Mouse (Mus musculus) cerebellum, postnatal 4 days (tissue): ENCODE results near the gene Olfr1180.
"Not testable (repeated sequence)": the region's sequence is repeated elsewhere in the genome, so short reads cannot be mapped to it uniquely, and the experiment has no call there.

Experiments
- DNase-seq, 2 experiments: peaks; one replicate each; pipeline ENCODE4 v3.0.0; 2022; ENCODE audit warnings: low spot score in 2 of 2, mixed read lengths in 1 of 2

The Olfr1180 gene

DNA sequence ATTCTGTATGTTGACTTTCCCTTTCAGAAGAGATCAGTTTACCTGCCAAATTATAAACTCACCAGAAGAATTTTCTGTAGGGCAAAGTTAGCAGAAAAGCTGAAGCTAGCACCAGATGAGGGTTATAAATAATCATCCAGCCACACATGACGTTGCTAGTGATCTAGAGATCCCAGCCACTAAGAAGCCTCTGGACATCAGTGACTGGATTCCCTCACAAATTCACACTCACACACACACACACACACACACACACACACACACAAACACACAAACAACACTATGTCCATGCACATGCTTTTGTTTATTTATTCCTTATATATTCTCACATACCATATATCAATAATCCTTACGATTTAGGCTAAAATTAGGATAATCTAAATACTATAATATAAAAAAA is at the start of gene Olfr1180:
Olfr1180 (minus strand) TSS at position 101 of the 400 bp plus-strand sequence.
- DNase-seq = no peak

DNA sequence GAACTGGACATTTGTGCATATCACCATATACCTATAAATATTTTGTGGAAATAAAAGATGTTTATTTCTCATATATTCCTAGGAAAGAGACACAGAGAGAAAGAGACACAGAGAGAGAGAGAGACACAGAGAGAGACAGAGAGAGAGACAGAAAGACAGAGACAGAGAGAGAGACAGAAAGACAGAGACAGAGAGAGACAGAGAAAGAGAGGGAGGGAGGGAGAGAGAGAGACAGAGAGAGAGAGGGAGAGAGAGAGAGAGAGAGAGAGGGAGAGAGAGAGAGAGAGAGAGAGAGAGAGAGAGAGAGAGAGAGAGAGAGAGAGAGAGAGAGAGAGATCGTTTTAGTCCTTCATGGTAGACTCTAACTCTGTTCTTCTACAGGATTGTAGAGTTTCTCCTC is 35.6 kb upstream of the Olfr1180 start, which contains the start of gene Olfr1183:
Olfr1183 (plus strand) TSS at position 301 of the 400 bp plus-strand sequence.
- DNase-seq = not testable (repeated sequence)

DNA sequence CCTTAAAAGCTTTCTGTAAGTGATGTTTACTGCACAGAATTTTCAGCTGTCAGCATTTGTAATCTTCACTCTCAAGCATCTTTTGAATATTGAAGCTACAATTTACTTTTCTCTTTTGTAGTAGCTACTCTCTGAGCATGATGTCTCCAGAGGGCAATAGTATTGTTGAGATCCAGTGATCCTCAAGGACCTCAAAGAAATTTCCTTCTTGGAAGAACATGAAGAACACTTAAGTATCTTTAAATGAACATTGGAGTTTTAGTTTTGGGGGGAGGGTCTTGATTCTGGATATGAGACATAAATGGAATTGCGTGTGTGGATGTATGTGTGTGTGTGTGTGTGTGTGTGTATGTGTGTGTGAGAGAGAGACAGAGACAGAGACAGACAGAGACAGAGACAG is 30.1 kb upstream of the Olfr1180 start, which contains the start of gene Gm13757:
Gm13757 (minus strand) TSS at position 101 of the 400 bp plus-strand sequence.
- no peak for DNase-seq

DNA sequence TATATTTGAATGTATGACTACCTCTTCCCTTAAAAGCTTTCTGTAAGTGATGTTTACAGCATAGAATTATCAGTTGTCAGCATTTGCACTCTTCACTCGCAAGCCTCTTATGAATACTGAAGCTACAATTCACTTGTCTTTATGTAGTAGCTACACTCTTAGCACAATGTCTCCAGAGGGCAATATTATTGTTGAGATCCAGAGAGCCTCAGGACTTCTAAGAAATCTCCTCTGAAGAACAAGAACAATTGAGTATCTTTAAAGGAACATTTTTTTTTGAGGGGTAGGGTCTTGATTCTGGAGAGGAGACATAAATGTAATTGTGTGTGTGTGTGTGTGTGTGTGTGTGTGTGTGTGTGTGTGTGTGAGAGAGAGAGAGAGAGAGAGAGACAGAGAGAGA is 7.1 kb upstream of the Olfr1180 start, which contains the start of gene Olfr1181:
Olfr1181 (minus strand) TSS at position 101 of the 400 bp plus-strand sequence.
- no peak for DNase-seq

DNA sequence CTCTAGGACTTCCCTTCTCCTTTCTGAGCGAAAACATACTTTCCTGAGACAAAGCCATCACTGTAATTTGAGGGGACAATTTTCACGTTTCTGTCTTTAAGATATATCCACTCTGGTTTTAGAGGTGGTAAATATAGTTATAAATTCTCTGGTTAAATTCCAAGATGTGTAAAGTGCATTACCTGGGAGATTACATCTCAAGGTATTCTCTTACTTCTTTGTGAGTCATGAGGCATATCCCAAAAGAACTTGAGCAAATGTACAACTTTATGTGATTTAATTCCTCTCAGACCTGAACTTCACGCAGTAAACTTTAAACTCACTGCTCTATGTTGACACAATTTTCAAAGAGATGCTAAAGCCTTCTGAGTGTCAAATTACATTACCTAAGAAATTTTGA is 12.6 kb downstream of the Olfr1180 start, which contains the start of gene Olfr1179:
Olfr1179 (minus strand) TSS at position 101 of the 400 bp plus-strand sequence.
- no peak for DNase-seq

DNA sequence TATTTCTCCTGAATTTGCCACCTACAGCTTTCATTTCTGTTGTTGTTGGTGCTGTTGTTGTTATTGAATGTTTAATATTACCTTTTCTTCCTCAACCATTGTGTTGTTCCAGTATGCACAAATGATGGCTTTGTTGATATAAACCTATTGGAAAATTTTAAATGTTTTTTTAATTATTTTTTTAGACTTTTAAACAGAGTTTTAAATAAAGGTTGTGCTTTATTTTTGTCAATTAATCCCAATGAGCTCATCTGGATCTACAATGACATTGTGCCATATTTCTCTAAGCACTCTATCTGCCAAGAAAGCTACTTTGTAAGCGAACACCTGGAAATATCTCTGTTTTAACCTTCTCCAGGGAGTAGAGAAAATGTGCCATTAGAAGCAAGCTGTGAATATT is 32.2 kb downstream of the Olfr1180 start, which contains the start of gene Olfr1178:
Olfr1178 (plus strand) TSS at position 301 of the 400 bp plus-strand sequence.
- DNase-seq = no peak
